In the genomic region with DNA sequence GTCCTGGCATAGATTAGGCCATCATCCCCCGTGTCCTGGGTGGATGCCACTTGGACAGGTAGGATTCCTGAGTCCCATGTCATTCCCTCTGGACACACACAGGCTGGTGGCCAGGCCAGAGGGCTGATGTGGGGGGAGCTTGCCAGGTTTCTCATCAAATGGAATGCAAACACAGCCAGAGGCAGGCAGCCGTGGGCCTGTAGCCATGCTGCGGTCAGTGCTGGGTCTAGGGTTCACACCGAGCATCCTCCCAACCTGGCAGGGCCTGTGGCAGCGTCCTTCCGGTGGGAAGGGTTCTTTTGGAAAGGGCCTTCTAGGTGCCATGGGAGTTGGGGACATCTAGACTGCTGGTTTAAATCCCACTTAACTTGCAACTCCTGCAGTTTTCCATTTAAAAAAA, we compare ENCODE assay signal across 13 mouse cellular contexts.
A peak's percentile ranks its signal among the peaks of the same experiment; 100 is the strongest.
DNase-seq lines count a peak whose midpoint lies in the region; ATAC-seq and TF ChIP-seq lines count a peak whose summit lies in the region.
"Had no signal": no experiment of that assay in that cellular context is flagged by ENCODE, and none has a peak within 500 bp of the region (broad histone marks: within the 10 kb centered on the region; RNA-seq: fewer than 3 reads in every experiment).

No protein-coding gene starts in this region.

- H3K4me1 ChIP-seq in heart, embryonic 14.5 days (ENCODE audit: control insufficient read depth in 2 of 2, insufficient read depth in 2 of 2, low read length in 2 of 2), result peaks cover 22 to 36% of the 10 kb centered on the region in 2 experiments
- peaks cover 14% of the 10 kb centered on the region for H3K4me1 ChIP-seq in lung, embryonic 14.5 days (ENCODE audit: insufficient read depth)
- no peaks in the 10 kb centered on the region for H3K4me1 ChIP-seq in midbrain, embryonic 11.5 days (ENCODE audit: control insufficient read depth, insufficient read depth, low read length)

- no peak overlapping the region; the same call in 1 of the 2 replicates for H3K9ac ChIP-seq in heart, embryonic 14.5 days (ENCODE audit: low read length)
- no peak overlapping the region for H3K9ac ChIP-seq in lung, embryonic 14.5 days
- H3K9ac ChIP-seq in midbrain, embryonic 11.5 days (ENCODE audit: low read length), result no peak overlapping the region
- H3K9ac ChIP-seq: liver, embryonic 13.5 days had no signal

- no peak overlapping the region for H3K4me2 ChIP-seq in heart, embryonic 14.5 days (ENCODE audit: low read length)
- H3K4me2 ChIP-seq in lung, embryonic 14.5 days, result no peak overlapping the region
- H3K4me2 ChIP-seq in midbrain, embryonic 11.5 days, result no peak overlapping the region
- H3K4me2 ChIP-seq: liver, embryonic 13.5 days had no signal

- no peaks in the 10 kb centered on the region for H3K36me3 ChIP-seq in heart, embryonic 14.5 days (ENCODE audit: control insufficient read depth, insufficient read depth, low read length)
- no peaks in the 10 kb centered on the region for H3K36me3 ChIP-seq in lung, embryonic 14.5 days (ENCODE audit: insufficient read depth)
- no peaks in the 10 kb centered on the region for H3K36me3 ChIP-seq in midbrain, embryonic 11.5 days (ENCODE audit: control insufficient read depth, insufficient read depth, low read length)
- H3K36me3 ChIP-seq: liver, embryonic 13.5 days had no signal

- no peak for TF ChIP-seq CTCF in lung, embryonic 14.5 days (IDR thresholded peaks at IDR 0.05; ENCODE audit: low read depth)

- no peaks in the 10 kb centered on the region for H3K9me3 ChIP-seq in heart, embryonic 14.5 days (ENCODE audit: control insufficient read depth, low read length)
- no peaks in the 10 kb centered on the region for H3K9me3 ChIP-seq in lung, embryonic 14.5 days (ENCODE audit: low read depth, low read length)
- no peaks in the 10 kb centered on the region for H3K9me3 ChIP-seq in midbrain, embryonic 11.5 days (ENCODE audit: control insufficient read depth, low read length)
- H3K9me3 ChIP-seq: liver, embryonic 13.5 days had no signal

- H3K27ac ChIP-seq in heart, embryonic 14.5 days (replicated peaks in 1 of 2; ENCODE audit: control insufficient read depth in 1 of 2, insufficient read depth in 1 of 2, low read depth in 2 of 2, low read length in 2 of 2), result peak overlapping the region; percentile 47 to 62; a peak in 3 of 4 replicates
- peak overlapping the region; percentile 15 for H3K27ac ChIP-seq in lung, embryonic 14.5 days (ENCODE audit: low read depth)
- H3K27ac ChIP-seq in midbrain, embryonic 11.5 days (ENCODE audit: low read depth, low read length), result no peak overlapping the region
- H3K27ac ChIP-seq: liver, embryonic 13.5 days had no signal

- H3K27me3 ChIP-seq in heart, embryonic 14.5 days (ENCODE audit: control insufficient read depth, insufficient read depth, low read length), result no peaks in the 10 kb centered on the region
- H3K27me3 ChIP-seq in lung, embryonic 14.5 days (ENCODE audit: insufficient read depth, low read length), result no peaks in the 10 kb centered on the region
- no peaks in the 10 kb centered on the region for H3K27me3 ChIP-seq in midbrain, embryonic 11.5 days (ENCODE audit: control insufficient read depth, insufficient read depth, low read length)
- H3K27me3 ChIP-seq: liver, embryonic 13.5 days had no signal

- H3K4me3 ChIP-seq in heart, embryonic 14.5 days (ENCODE audit: control insufficient read depth in 1 of 2, insufficient read depth in 1 of 2, low read depth in 1 of 2, low read length in 2 of 2), result no peak overlapping the region
- H3K4me3 ChIP-seq in lung, embryonic 14.5 days (ENCODE audit: low read depth, low read length), result no peak overlapping the region
- no peak overlapping the region for H3K4me3 ChIP-seq in midbrain, embryonic 11.5 days (ENCODE audit: low read depth, low read length)
- H3K4me3 ChIP-seq: liver, embryonic 13.5 days had no signal

- no peak for DNase-seq in heart, adult 8-10 months (ENCODE audit: low spot score)
- peak; percentile 12 for DNase-seq in urinary bladder, postnatal 14 days (ENCODE audit: low spot score)
- no peak for DNase-seq in urinary bladder, postnatal 4 days (ENCODE audit: low spot score in 2 of 2)
- no peak for DNase-seq in lung, embryonic 14.5 days
- DNase-seq in midbrain, embryonic 11.5 days (ENCODE audit: low spot score, missing footprints), result no peak
- DNase-seq in cerebellum, adult 11-12 months, result no peak
- DNase-seq: cerebellum, adult 9-10 months; kidney, postnatal 4 days; liver, embryonic 13.5 days; right cerebral cortex, postnatal 14 days; thymus, postnatal 36 days had no signal

- no peak for ATAC-seq in heart, embryonic 14.5 days (ENCODE audit: insufficient number of reproducible peaks, insufficient read depth, low FRiP score, low read depth)
- no peak for ATAC-seq in lung, embryonic 14.5 days (ENCODE audit: insufficient read depth)
- no peak for ATAC-seq in midbrain, embryonic 11.5 days (ENCODE audit: low FRiP score)
- ATAC-seq: intestine, postnatal 0 days had no signal

- WGBS in heart, embryonic 14.5 days, result 75% methylated on average over 6 of the region's 6 CpGs
- 73% methylated on average over 6 of the region's 6 CpGs for WGBS in lung, embryonic 14.5 days
- 90% methylated on average over 6 of the region's 6 CpGs for WGBS in midbrain, embryonic 11.5 days
